Mouse (Mus musculus) ovary, postnatal 14 days (tissue): ENCODE results near the gene Olfr463.

Experiments used
- DNase-seq: peaks from one replicate; pipeline ENCODE4 v3.0.0; 2022; ENCODE audit warnings: low spot score

Olfr463 gene

DNA sequence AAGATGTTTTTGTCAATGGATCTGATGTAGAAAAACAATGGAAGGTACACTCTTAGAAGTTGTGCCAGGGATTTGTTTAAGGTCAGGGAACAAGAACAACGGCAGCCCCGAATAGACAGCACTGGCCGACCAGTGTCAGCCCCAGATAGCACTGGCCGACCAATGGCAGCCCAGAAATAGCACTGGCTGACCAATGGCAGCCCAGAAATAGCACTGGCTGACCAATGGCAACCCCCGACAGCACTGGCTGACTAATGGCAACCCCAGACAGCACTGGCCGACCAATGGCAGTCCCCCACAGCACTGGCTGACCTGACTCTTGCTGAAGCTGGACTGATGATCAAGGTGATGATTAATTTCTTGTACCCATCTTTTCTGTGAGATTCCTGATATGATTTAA lies 49.3 kb downstream of the Olfr463 start:
- DNase-seq = no peak

DNA sequence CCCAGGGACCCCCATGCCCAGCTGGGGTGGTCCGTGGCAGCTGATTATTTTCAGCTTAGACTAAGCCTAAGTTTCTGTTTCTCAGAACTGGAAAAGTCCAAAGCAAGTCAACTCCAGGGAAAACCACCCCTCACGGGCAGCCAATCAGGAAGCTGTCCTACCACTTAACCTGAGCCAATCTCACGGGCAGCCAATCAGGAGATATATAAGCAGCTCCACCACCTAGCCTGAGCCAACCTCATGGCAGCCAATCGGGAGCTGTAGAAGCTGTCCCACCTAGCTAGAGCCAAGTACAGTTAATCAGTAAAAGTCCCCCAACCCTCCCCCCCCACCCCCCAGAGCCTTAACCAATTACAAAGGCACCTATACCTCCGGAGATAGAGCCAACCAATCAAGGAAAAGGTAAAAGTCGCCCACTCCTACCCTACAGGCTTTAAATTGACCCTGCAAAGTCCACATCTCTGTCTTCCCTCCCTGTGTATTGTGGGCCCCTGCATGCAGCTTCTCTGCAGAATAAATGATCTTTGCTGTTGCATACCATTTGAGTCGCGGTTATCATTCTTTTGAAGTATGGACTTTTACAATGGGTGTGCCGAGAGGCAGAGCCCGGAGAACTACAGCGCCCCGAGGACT lies 50.1 kb downstream of the Olfr463 start:
- DNase-seq = no peak
